Mouse (Mus musculus) liver, embryonic 14.5 days (tissue): ENCODE results near the gene Iqschfp. TPM values are rescaled to one million over a fixed set of nuclear protein-coding genes. Genes with fewer than 3 reads are reported as not detected.

Experiments used
- ATAC-seq: fragments of 200-750 bp; cut with Nextera tagmentation; 2 replicates; pipeline ENCODE4 v1.8.0; 2017; ENCODE audit warnings: moderate number of reproducible peaks, mild to moderate bottlenecking, moderate library complexity; ENCODE audit not compliant: insufficient read depth
- DNase-seq, 3 experiments: peaks; one replicate each; pipeline ENCODE4 v3.0.0-alpha.2; 2012 to 2013; ENCODE audit warnings: low read depth in 3 of 3, low spot score in 3 of 3
- H3K27ac ChIP-seq: fragments of 300-500 bp; sonication (generic); 2 replicates; pipeline ENCODE4 v1.5.1; 2014; ENCODE audit warnings: moderate library complexity, mild to moderate bottlenecking, control low read depth, inconsistent platforms
- H3K27me3 ChIP-seq: fragments of 300-500 bp; sonication (generic); 2 replicates; pipeline ENCODE4 v1.6.1; 2014; ENCODE audit warnings: mild to moderate bottlenecking, low read length, moderate library complexity; ENCODE audit not compliant: control insufficient read depth, insufficient read depth
- H3K36me3 ChIP-seq: fragments of 300-500 bp; sonication (generic); replicated peaks from 2 replicates; pipeline ENCODE4 v1.6.1; 2014; ENCODE audit warnings: low read depth; ENCODE audit not compliant: control insufficient read depth, insufficient read depth
- H3K4me1 ChIP-seq, 2 experiments: fragments of 200-500 bp in 1 of 2; fragments of 300-500 bp in 1 of 2; sonication (generic) in 1 of 2; replicated peaks; 2 replicates each; pipeline ENCODE4 v1.6.1; 2012 to 2014; ENCODE audit warnings: antibody characterized with exemption in 1 of 2, inconsistent platforms in 1 of 2, low read length in 1 of 2; ENCODE audit not compliant: control insufficient read depth in 2 of 2, insufficient read depth in 2 of 2
- H3K4me2 ChIP-seq: fragments of 300-500 bp; sonication (generic); 2 replicates; pipeline ENCODE4 v1.6.1; 2014; ENCODE audit warnings: low read depth, mild to moderate bottlenecking, control low read depth, moderate library complexity
- H3K4me3 ChIP-seq, 2 experiments: fragments of 200-500 bp in 1 of 2; fragments of 300-500 bp in 1 of 2; sonication (generic) in 1 of 2; 2 replicates each; pipeline ENCODE4 v1.5.1; 2012 to 2014; ENCODE audit warnings: low read depth in 2 of 2, low read length in 2 of 2, mild to moderate bottlenecking in 2 of 2, control low read depth in 1 of 2, inconsistent platforms in 1 of 2, moderate library complexity in 1 of 2; ENCODE audit not compliant: insufficient read depth in 1 of 2
- H3K9ac ChIP-seq: fragments of 300-500 bp; sonication (generic); replicated peaks from 2 replicates; pipeline ENCODE4 v1.6.1; 2014; ENCODE audit warnings: mild to moderate bottlenecking, control low read depth, moderate library complexity
- H3K9me3 ChIP-seq: fragments of 300-500 bp; sonication (generic); 2 replicates; pipeline ENCODE4 v1.6.1; 2016; ENCODE audit warnings: low read length, mixed read lengths; ENCODE audit not compliant: control insufficient read depth
- CTCF ChIP-seq: IDR thresholded peaks from 2 replicates; pipeline ENCODE4 v1.5.1; 2016; ENCODE audit warnings: antibody characterized with exemption, low read depth, control low read depth
- EP300 ChIP-seq: IDR thresholded peaks from 2 replicates; pipeline ENCODE4 v1.6.1; 2016; ENCODE audit warnings: antibody characterized with exemption, low read depth
- WGBS: fragments of 180-500 bp; shearing (Covaris S2); extraction: QIAGEN DNeasy Blood & Tissue Kit; methylation state at CpG from one replicate; pipeline ENCODE4 v1.1.7; 2014; ENCODE audit not compliant: insufficient replicate concordance; 5-methylcytosine and 5-hydroxymethylcytosine counted together
- polyA plus RNA-seq, 2 experiments: library from polyadenylated mRNA; depleted of rRNA in 1 of 2; stranded (reverse) in 1 of 2; unstranded in 1 of 2; fragments of >200 nt; fragmentation: Nextera tagmentation in 1 of 2; extraction: Ambion mirVana in 1 of 2; gene quantifications; 2 replicates each; pipeline versions ENCODE4 v1.2.1 to v1.2.3; 2012 to 2014

Iqschfp gene
- polyA plus RNA-seq, 2 experiments, result not detected

GRCm38 (mm10) chr3:68421849-68422248 lies 529.8 kb downstream of the Iqschfp start:
- no peak overlapping the region for H3K27ac ChIP-seq
- no peaks in the 10 kb centered on the region for H3K9me3 ChIP-seq
- no peak overlapping the region for H3K4me3 ChIP-seq
- DNase-seq (no peak), ATAC-seq (no peak)
- no peaks in the 10 kb centered on the region for H3K36me3 ChIP-seq
- TF ChIP-seq EP300 (no peak), CTCF (no peak)
- WGBS, result 65% methylated on average over 2 of the region's 2 CpGs
- H3K4me1 ChIP-seq, result no peaks in the 10 kb centered on the region
- H3K9ac ChIP-seq, result no peak overlapping the region
- H3K4me2 ChIP-seq, result no peak overlapping the region
- no peaks in the 10 kb centered on the region for H3K27me3 ChIP-seq

GRCm38 (mm10) chr3:68428081-68428480 lies 536.0 kb downstream of the Iqschfp start:
- no peak for ATAC-seq
- Histone ChIP-seq H3K9ac (no peak overlapping the region), H3K27ac (no peak overlapping the region), H3K36me3 (no peaks in the 10 kb centered on the region), H3K4me2 (no peak overlapping the region), H3K9me3 (no peaks in the 10 kb centered on the region), H3K4me1 (no peaks in the 10 kb centered on the region), H3K27me3 (no peaks in the 10 kb centered on the region), H3K4me3 (no peak overlapping the region)
- no peak for DNase-seq
- TF ChIP-seq CTCF, result no peak
- TF ChIP-seq EP300, result no peak
- WGBS, result 65% methylated on average over 5 of the region's 5 CpGs

- 64% methylated on average over 7 of the region's 7 CpGs for WGBS
- ATAC-seq (no peak), DNase-seq (no peak)
- no peaks in the 10 kb centered on the region for H3K9me3 ChIP-seq
- H3K27ac ChIP-seq, result no peak overlapping the region
- H3K4me1 ChIP-seq, result no peaks in the 10 kb centered on the region
- H3K27me3 ChIP-seq, result no peaks in the 10 kb centered on the region
- H3K9ac ChIP-seq, result no peak overlapping the region
- no peak overlapping the region for H3K4me3 ChIP-seq
- no peak overlapping the region for H3K4me2 ChIP-seq
- TF ChIP-seq CTCF (no peak), EP300 (no peak)
- H3K36me3 ChIP-seq, result no peaks in the 10 kb centered on the region
Measured at GRCm38 (mm10) chr3:68434435-68434834, 542.4 kb downstream of the Iqschfp start.

DNA sequence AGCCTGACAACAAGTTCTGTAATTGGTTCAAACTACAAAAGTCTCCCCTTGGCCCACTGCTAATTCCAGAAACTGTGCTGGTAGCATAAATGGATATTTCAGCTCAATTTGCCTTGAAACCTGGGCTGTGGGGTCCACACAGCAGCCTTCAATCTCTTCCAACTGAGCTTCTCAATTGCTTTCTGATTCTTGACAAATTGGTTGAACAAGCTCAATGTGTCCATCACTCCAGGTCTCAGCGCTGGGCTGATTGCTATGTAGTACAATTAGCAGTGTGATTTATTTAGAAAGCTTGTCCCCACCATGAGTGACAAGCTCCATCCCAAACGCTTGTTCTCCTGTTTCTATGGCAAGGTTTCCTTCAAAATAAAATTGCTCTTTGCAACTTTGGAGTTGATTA lies 542.9 kb downstream of the Iqschfp start:
- no peak overlapping the region for H3K9ac ChIP-seq
- TF ChIP-seq EP300, result no peak
- TF ChIP-seq CTCF, result no peak
- H3K4me2 ChIP-seq, result no peak overlapping the region
- DNase-seq (no peak), ATAC-seq (no peak)
- 55% methylated on average over 2 of the region's 2 CpGs for WGBS
- H3K4me3 ChIP-seq, result no peak overlapping the region
- H3K9me3 ChIP-seq, result no peaks in the 10 kb centered on the region
- no peaks in the 10 kb centered on the region for H3K27me3 ChIP-seq
- H3K4me1 ChIP-seq, result no peaks in the 10 kb centered on the region
- no peaks in the 10 kb centered on the region for H3K36me3 ChIP-seq
- H3K27ac ChIP-seq, result no peak overlapping the region

- no peak for TF ChIP-seq EP300
- TF ChIP-seq CTCF, result no peak
- no peak for DNase-seq
- 37% methylated on average over 2 of the region's 2 CpGs for WGBS
- Histone ChIP-seq H3K4me3 (no peak overlapping the region), H3K9ac (no peak overlapping the region), H3K9me3 (no peaks in the 10 kb centered on the region), H3K36me3 (no peaks in the 10 kb centered on the region), H3K4me1 (no peaks in the 10 kb centered on the region), H3K4me2 (no peak overlapping the region), H3K27ac (no peak overlapping the region), H3K27me3 (no peaks in the 10 kb centered on the region)
- ATAC-seq, result no peak
Measured at GRCm38 (mm10) chr3:68448480-68448879, 556.4 kb downstream of the Iqschfp start.

DNA sequence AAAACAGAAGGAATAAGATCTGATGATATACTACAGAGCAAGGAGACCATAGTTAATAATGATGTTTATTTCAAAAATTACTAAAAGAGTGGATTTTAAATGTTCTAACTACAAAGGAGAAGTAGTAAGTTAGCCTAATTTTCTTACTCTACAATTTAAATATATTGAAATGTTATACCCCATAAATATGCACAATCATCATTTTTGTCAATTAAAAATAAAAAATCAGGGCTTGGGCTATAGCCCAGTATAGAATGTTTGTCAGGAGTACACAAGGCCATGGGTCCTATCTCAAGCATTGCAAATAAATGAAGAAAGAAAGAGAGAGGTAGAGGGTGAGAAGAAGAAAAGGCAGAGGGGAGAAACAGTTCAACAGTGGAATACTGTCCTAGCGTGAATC lies 559.6 kb downstream of the Iqschfp start:
- Histone ChIP-seq H3K9me3 (no peaks in the 10 kb centered on the region), H3K27me3 (no peaks in the 10 kb centered on the region), H3K4me1 (no peaks in the 10 kb centered on the region), H3K4me2 (no peak overlapping the region), H3K36me3 (no peaks in the 10 kb centered on the region), H3K9ac (no peak overlapping the region), H3K27ac (no peak overlapping the region), H3K4me3 (no peak overlapping the region)
- no peak for DNase-seq
- 80% methylated on average over 1 of the region's 1 CpGs for WGBS
- TF ChIP-seq EP300 (no peak), CTCF (no peak)
- no peak for ATAC-seq
